Mouse (Mus musculus) hindbrain, embryonic 16.5 days (tissue): ENCODE results near the gene Csrp1. TPM values are rescaled to one million over a fixed set of nuclear protein-coding genes. Genes with fewer than 3 reads are reported as not detected.

Source experiments
- ATAC-seq: fragments of 200-750 bp; cut with Nextera tagmentation; 2 replicates; pipeline ENCODE4 v1.8.0; 2017; ENCODE audit warnings: moderate TSS enrichment, moderate library complexity
- H3K27ac ChIP-seq: fragments of 300-500 bp; sonication (generic); 2 replicates; pipeline ENCODE4 v1.5.1; 2014; ENCODE audit warnings: low read depth, mild to moderate bottlenecking, control low read depth, low read length, moderate library complexity
- H3K27me3 ChIP-seq: fragments of 300-500 bp; sonication (generic); replicated peaks from 2 replicates; pipeline ENCODE4 v1.6.1; 2014; ENCODE audit warnings: low read length; ENCODE audit not compliant: control insufficient read depth, insufficient read depth
- H3K36me3 ChIP-seq: fragments of 300-500 bp; sonication (generic); 2 replicates; pipeline ENCODE4 v1.6.1; 2014; ENCODE audit warnings: mild to moderate bottlenecking, low read length, moderate library complexity, mixed read lengths; ENCODE audit not compliant: control insufficient read depth, insufficient read depth
- H3K4me1 ChIP-seq: fragments of 300-500 bp; sonication (generic); 2 replicates; pipeline ENCODE4 v1.6.1; 2014; ENCODE audit warnings: low read depth, low read length; ENCODE audit not compliant: control insufficient read depth, insufficient read depth
- H3K4me2 ChIP-seq: fragments of 300-500 bp; sonication (generic); 2 replicates; pipeline ENCODE4 v1.6.1; 2014; ENCODE audit warnings: mild to moderate bottlenecking, low read length, control low read depth, moderate library complexity
- H3K4me3 ChIP-seq: fragments of 300-500 bp; sonication (generic); 2 replicates; pipeline ENCODE4 v1.5.1; 2014; ENCODE audit warnings: mild to moderate bottlenecking, low read length, control low read depth, moderate library complexity
- H3K9ac ChIP-seq: fragments of 300-500 bp; sonication (generic); 2 replicates; pipeline ENCODE4 v1.6.1; 2014; ENCODE audit warnings: low read depth, mild to moderate bottlenecking, control low read depth, low read length, moderate library complexity
- H3K9me3 ChIP-seq: fragments of 300-500 bp; sonication (generic); 2 replicates; pipeline ENCODE4 v1.6.1; 2014; ENCODE audit warnings: mild to moderate bottlenecking, low read length, moderate library complexity; ENCODE audit not compliant: control insufficient read depth
- WGBS: fragments of 180-500 bp; shearing (Covaris S2); extraction: QIAGEN DNeasy Blood & Tissue Kit; methylation state at CpG from one replicate; pipeline ENCODE4 v1.1.7; 2014; 5-methylcytosine and 5-hydroxymethylcytosine counted together
- polyA plus RNA-seq: library from polyadenylated mRNA; unstranded; fragments of >200 nt; fragmentation: Nextera tagmentation; extraction: Ambion mirVana; gene quantifications from 2 replicates; pipeline ENCODE4 v1.2.1, GENCODE M21; 2015

Gene Csrp1
- polyA plus RNA-seq, 1 experiment from 2014 or later: 20.6 TPM

GRCm38 (mm10) chr1:135800192-135800950 is 80.5 kb downstream of the Csrp1 start:
- H3K9ac ChIP-seq: no peak overlapping the region
- H3K36me3 ChIP-seq: no peaks in the 10 kb centered on the region
- 48% methylated on average over 8 of the region's 8 CpGs for WGBS
- H3K4me2 ChIP-seq: no peak overlapping the region
- H3K4me3 ChIP-seq: no peak overlapping the region
- peak; percentile 60 for ATAC-seq
- peaks cover 3% of the 10 kb centered on the region; the same call in 1 of the 2 replicates for H3K4me1 ChIP-seq
- H3K27ac ChIP-seq: no peak overlapping the region
- H3K9me3 ChIP-seq: no peaks in the 10 kb centered on the region
- H3K27me3 ChIP-seq: no peaks in the 10 kb centered on the region

Other genes starting within 250 kb of the Csrp1 start
- 48.8 and 50.1 TPM in 2 replicates for gene Nav1, start 112.8 kb upstream of the Csrp1 start, polyA plus RNA-seq
- gene Phlda3, start 46.1 kb downstream of the Csrp1 start, polyA plus RNA-seq: 43.1 and 49.5 TPM in 2 replicates
- 1.1 and 19.6 TPM in 2 replicates for gene Tnni1, start 59.4 kb downstream of the Csrp1 start, polyA plus RNA-seq
- 0.47 and 0.93 TPM in 2 replicates for gene Lad1, start 98.5 kb downstream of the Csrp1 start, polyA plus RNA-seq
- gene Tnnt2, start 116.3 kb downstream of the Csrp1 start, polyA plus RNA-seq: 1.5 and 8.3 TPM in 2 replicates
- 0.09 and 0.14 TPM in 2 replicates for gene Pkp1, start 199.1 kb downstream of the Csrp1 start, polyA plus RNA-seq